Comparison of ENCODE assay signal across 1 mouse cellular context in the genomic region with DNA sequence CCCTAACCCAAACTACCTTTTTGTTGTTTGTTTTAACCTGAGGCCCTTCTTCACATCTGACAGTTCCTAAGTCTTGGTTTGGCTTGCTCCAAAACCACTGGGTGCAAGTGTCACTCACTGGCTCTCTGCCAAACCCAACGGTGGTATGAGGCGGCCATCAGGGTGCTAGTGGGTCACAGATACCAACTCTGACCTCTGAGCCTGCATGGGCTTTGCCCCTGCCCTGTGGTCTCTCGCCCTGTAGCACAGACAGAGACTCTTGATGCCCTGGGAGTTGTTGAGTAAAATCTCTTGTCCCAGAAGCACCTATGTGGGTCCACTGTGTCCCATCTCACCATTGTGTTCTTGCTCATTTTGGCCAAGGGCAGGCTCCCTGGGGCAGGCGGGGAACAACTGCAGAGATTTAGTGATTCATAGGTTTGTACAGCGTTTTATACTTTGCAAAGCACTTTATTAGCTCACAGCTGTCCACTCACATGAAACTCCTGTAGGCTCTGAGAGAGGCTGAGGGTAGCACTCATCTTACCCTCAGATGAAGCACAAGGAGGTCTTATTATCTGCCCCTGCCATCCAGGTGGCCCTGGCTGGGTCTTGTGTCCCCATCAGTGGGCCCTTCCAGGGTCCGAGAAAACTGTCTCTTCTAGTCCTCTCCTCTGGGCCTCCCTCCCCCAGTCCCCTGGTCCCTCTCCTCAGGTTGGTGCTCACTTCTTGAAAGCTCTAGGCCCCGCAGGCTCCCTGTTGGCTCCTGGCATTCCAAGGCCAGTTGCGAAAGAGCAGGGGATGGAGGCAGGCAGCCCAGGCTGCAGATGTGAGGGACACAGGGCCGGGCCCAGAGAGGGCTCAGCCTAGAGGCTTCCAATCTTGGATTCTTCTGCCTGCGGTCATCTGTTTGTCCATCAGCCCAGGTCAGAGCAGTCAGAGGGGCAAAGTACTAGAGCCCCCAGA.
TF ChIP-seq lines count a peak whose summit lies in the region.

No protein-coding gene starts in this region.

TF ChIP-seq in C2C12, 6 proteins besides CTCF, POLR2A, EP300 and RAD21:
- TF ChIP-seq CEBPB (IDR thresholded peaks at IDR 0.05; ENCODE audit: low read depth), result peak; percentile 94
- no peak for TF ChIP-seq USF1 (IDR thresholded peaks at IDR 0.05; ENCODE audit: low read depth)
